Mouse (Mus musculus): ENCODE data around the gene Cmip. TPM values are rescaled to one million over a fixed set of nuclear protein-coding genes. Genes with fewer than 3 reads are reported as not detected.

Gene Cmip
- total RNA-seq, 2 experiments from 2014 or later: 32.2 to 34.5 TPM

DNA sequence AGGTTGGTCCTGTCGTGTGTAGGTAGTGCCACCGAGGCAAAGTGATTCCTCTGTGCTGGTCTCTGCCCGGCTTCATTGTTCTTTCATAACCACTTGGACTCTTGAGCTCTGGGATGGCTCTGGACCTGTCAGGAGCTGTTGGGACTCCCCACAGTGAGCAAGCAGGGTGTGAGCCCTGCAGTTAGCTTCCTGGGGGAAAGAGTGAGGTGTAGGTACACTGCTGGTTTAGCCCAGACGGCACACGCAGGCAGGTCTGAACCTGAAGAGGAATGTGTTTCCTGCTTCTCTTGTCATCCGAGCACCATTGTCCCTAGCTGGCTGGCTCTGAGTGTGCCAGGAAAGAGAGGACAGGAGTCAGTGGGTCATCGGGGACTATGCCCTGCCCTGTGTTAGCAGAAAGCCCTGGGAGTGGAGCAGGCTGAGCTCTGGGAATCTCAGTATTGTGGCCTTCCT, 70.5 kb downstream of the Cmip start:
- DNase-seq: no peak

DNA sequence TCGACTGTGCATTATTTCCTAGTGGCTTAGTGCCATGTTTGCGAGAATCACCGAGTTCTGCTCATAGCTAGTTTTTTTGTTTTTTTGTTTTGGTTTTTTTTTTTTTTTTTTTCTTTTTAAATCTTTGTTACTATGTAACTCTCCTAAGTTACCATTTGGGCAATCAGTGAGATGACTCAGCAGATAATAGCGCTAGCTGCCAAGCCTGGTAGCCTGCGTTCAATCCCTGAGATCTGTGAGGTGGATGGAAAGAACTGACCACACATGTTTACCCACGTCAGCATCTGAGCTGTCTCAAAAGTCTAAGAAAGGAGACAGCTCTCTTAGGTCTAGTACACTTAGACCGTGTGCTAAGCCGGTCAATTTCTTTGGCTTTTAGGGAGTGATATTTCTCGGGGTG, 71.9 kb downstream of the Cmip start:
- no peak for DNase-seq

DNA sequence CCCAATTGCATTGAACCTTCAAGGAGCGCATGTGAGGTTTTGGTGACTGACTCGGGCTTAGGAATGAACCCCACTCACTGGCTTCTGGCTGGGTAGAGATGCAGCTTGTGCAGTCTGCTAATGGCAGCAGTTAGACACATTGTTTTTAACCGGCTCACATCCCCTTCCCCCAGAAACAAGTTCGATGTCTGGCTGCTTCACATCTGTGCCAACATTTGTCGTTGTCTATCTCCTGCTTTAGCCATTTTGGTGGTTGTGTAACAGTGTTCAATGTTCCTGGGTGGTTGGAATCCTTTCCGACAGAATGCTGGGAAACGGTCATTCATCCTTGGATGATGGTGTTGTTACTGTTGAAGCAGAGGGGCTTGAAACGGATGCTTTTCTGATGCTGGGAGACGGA, 72.3 kb downstream of the Cmip start:
- DNase-seq: no peak

DNA sequence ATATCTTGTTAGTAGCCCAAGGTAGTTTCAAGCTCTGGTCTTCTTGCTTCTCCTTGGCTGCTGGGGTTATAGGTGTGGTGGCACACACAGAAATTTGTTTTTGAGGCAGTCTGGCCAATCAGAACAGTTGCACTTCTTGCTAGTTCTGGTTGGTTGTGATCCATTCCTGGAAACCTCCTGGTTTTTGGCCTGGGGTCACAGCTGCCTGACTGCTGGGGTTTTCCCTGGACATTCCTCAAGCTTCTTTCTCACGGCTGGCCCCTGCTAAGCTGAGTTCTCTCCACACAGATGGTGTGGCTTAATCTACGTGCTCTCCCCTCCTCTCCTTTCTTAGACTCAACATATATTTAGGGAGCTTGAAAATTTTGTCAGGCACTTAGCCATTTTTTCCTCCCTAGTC, 73.0 kb downstream of the Cmip start:
- no peak for DNase-seq

DNA sequence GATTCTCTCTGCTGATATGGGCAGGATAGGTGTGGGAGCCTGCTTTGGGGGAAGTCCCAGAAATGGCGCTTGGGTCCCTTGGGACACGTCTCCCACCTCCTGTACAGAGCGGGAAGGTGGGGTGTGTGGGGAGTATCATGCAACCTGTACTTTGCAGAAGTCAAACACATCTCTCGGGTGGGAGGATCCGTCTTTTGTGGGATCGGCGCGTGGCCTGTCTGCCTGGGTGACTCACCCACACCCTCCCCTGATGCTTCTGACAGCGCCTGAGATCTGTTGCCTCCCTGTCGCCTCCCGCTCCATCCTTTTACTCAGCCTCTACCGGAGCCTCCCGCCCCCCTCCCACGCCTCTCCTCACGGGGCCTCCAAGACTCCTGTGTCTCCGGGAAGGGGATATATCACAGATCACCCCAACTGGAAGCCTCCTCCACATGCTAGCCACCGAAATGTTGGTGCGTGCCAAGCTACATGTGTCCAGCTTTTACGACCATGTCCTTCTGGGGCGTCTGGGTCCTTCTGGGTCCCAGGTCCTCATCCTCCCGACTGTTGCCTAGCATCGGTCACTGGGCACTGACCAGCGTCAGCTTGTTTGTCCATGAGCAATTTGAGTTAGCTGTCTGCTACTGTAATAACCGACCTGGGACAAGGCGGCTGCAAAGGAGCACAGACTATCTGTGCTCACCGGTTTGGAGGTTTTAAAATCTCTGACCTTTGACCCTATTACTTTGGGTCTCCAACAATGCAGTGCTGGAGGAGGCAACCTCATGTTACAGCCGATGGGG, 75.6 kb downstream of the Cmip start:
- no peak for DNase-seq

DNA sequence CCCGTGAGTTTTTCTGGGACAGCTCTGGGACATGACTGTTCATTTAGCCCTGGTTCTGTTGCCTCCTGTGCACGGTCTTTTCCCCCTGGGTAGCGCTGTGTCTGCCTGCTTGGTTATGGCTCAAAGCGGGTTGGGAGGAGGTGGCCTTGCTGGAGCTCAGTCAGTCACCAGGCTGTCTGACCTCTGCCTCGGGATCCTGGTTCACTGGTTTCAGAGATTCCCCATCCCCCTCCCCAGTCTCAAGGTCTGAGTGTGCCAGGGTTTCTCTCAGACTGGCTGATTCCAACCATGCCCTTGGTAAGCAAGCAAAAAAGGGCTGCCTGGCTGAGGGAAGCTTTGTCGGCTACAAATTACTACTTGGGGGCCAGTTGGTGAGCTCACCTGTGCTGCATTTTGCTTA, 76.8 kb downstream of the Cmip start:
- no peak for DNase-seq

DNA sequence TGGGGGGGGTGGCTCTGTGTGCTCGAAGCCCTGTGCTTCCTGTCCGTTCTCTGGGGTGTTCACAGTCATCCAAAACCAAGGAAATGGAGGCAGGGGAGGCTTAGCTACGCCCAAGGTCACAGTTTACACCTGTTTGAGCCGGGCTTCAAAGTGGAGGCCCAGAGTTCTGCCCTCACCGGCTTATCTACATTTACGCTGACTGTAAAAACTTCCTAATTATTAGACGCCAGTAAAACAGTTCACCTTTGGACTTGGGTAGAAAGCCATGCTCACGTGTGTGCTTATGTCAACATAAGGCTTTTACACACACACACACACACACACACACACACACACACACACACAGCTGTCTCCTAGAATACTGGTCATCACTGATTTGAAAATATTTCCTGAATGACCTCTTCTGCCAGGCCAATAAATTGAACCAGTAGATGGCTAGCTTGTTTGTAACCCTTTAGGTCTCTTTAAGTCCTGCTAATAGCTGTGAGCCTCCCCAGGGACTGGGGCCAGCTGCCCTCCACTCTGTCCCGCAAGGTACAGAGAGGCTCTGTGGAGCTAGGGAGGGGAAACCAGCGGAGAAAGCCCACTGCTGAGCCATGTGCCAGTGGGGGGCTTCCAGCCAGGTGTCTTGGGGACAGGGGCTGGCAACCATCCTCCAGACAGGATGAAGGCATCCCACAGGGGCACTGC, 77.3 kb downstream of the Cmip start:
- no peak for DNase-seq

DNA sequence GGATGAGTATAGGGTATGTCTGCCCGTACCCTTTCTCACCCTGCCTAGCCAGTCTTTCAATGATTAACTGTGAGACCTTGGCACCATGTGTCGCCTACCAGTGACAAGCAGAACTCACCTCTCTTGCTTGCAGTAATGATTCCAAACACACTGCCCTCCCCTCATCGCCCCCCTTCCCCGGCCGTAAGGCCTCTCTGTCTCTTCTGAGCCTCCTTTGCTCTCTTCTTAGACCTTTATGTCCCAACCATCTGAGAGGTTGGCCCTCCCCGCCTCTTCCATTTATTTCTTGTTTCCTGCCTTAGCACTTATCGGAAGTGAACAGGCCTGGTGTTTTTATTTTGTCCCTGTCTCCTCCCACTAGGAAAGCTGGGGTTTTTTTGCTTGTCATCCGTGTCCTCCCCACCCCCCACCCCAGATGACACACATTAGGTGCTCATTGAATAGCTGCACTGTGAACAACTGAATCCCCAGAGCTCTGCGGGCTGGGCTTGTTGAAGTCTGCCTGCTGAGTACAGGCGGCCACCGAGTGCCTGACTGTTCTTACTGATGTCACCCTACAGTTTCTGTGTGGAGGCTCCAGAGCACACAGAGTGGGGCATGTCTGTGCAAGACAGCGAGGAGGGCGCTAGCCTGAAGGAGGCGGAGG, 78.0 kb downstream of the Cmip start:
- no peak for DNase-seq

DNA sequence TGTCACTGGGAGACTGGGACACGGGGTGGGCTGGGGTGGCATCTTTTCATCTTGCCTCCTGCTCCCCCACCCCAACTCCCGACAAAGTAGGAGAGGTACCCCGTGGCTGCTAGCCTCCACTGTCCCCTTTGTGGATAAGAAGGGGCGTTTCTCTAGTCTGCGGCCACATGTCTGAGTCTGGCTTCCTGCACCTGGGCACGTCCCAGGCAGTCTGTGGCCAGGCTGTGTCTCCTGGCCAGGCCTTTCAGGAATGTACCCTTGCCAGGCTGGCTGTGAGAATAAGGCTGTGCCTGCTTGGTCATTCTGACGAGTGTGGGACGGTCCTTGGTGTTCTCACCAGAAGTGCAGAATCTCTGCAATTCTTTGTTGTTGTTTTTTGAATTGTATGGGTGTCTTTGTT, 78.6 kb downstream of the Cmip start:
- DNase-seq: no peak

DNA sequence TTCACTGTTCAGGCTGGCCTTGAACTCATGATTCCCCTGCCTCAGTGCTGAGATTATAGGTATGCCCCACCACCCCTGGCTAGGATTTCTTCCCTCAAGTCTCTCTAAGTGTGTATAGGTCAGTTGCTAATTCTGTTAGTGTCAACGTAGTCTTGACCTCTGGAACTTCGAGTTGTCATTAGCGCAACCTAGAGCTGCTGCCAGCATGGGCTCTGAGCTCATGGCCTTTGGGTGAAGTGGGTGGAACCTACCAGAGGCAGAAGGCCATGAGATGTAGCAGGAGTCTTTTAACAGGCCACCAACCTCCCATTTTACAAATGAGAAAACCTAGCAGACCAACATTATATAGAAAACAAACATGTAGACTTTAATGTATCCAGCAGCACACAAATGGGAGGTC, 80.3 kb downstream of the Cmip start:
- no peak for DNase-seq

DNA sequence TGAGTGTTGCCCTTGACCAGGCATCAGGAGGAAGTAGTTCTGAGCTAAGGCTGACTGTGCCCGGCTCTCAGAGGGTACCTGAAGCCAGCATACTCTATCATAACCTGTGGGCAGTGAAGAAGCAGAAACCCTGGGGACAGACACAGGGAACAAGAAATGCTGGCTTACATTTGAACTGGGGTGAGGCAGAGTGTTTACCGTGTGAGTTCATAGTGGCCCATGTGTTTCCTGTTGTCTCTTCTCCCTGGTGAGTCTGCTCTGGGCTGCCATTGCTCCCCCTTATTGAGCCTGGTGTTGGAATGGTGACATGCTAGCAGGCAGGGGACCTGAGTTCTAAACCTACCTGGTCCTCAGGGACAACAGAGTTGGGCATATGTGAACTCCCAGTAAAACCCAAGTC, 81.8 kb downstream of the Cmip start:
- DNase-seq: no peak

DNA sequence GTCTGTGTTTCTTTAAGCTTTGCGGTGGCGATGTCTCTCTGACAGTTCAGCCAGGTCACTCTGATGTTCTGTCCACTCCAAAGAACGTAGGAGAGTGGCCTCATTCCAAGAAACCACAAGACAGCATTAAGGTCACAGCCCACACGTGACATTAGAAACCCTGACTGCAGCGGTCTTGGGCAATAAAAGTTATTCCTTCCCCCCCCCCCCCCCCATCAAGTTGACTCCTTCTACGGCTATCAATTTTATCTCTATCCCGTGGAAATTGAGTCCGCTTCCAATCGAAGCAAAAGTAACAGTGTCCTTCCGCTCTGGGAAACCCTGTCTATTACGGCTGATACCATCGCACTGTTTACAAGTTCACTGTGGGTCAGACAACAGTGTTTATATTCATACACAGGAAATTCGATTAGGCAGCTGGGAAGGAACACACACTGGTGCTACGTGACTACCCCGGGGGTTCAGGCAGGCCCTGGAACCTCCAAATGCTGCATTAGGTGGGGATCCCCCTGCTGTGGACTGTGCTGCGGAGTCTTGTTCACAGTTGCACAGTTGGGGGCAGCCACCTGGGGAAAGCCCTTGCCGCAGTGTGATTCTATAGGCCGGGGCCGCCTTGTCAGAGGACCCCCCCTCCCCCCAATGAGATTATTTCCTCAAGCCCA, 82.6 kb downstream of the Cmip start:
- no peak for DNase-seq

DNA sequence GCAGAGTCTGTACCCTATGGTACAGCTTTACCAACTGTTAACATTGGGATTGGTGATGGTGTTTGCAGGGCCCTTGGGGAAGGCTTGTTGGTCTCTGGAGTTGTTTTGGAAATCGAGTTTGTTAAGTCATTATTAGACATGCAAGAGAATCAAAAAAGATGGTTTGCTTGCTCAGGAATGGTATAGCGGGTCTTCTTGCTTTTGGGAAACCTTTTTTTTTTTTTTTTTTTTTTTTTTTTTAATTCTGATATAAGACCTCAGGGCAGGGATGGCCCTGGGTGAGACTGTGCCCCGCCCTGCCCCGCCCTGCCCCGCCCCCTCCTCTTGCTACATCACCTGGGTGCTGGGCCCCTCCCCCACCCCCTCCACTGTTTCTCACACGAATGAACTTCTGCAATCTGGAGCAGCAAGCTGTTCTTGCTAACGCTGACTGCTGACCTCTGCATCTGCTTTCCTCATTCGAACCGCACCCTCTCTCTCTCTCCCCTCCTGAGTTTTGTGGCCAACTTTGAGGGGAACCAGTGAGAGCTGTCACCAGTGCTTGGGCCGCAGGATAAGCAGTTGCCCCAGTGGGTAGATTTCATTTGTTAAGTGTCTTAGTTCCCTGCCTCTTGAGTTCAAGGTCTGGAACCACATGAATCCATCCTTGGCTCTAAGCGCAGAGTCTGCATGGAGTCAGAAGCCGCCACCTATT, 83.2 kb downstream of the Cmip start:
- no peak for DNase-seq

DNA sequence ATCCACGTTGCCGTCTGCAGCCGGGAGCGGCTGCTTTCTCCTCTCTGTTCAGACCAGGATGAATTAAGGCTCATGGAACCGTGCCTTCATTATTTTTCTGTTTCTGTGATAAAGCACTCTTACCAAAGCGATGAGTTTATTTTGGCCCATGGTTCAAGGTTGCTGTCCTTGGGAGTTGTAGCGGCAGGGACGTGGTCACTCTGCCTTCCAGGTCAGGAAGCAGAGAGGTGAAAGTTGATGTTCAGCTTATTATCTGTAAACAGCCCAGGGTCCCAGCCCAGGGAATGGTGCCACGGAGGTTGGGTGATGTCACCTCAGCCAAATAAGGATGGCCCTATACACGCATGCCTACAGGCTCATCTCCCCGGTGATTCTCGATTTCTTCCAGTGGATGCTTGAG, 83.9 kb downstream of the Cmip start:
- DNase-seq: no peak

DNA sequence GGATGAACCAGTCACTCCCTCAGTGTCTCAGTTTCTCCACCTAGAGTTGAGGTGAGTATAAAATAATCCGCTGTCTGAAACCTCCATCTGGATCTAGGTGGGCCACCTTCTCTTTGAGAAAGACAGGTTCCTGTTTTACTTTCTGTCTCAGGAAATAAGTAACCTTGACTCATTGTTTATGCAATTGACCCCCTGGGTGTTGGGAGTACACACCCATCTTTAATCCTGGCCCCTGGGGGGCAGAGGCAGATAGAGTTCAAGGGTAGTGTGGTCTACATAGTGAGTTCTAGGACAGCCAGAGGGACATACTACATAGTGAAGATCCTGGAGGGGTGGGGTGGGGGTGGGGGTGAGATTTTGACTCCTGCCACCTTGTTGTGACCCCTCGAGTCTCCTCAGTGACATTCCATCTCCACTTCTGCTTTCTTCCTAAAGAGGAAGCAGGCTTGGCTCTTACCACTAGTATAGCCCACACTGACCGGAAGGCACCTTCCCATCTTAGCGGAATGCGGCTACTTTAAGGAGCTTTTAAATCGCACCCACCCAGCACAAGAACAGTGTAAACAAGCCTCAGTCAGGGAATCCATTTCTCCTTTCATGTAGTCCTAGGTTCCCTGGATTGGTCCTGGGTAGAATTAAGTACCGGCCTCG, 86.0 kb downstream of the Cmip start:
- no peak for DNase-seq

DNA sequence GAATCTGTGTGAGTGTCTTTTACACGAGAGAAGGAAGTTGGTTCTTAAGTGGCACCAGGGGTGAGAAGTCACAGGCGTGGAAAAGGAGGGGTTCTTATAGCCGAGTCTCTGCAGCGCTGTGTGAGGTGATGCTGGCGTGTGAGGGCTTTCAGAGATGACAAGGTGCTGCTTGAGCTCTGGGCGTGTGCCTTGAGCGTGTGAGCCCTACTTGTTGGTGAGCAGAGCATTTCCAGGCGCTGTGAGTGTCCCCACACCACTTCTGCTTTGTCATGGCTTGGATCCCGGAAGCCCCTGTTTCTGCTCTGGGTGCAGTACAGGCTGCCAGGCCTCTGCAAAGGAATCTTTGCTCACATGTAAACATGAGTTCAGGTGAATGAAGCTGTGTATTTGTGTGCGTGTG, 86.6 kb downstream of the Cmip start:
- no peak for DNase-seq

DNA sequence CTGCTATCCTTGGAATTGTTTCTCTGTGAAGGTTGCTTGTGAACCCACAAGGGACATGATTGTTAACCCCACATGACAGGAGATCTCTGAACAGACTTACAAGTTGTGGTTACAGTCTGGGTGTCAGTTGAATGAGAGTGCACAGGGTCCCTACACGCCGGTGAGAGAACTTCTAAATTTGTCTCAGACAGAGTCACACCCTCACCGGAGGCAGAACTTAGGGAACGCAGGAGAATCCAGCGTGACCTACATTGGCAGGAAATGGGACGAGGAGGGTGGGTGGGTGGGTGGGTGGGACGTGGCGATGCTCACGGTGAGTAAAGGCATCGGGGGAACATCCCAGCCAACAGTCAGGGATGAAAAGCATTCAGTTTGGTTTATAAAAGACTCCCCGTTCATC, 88.0 kb downstream of the Cmip start:
- no peak for DNase-seq

DNA sequence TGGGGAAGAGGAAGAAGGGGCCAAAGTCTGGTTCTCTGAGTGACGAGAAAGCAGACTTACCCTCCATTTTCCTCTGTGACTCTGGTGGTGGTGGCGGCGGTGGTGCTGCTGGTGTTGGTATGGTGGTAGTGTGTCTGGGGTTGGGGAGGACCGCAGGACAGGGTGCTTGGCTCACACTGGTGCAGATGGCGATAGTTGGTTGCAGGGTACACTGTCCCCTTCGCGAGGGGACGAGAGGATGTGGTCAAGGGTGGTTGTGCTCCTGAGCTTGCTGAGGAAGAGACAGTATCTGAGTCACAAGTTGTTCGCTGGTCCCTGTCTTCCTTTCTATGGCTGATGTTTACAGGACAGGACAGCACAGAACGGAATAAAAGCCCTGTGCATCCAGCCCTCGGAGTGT, 88.5 kb downstream of the Cmip start:
- no peak for DNase-seq

DNA sequence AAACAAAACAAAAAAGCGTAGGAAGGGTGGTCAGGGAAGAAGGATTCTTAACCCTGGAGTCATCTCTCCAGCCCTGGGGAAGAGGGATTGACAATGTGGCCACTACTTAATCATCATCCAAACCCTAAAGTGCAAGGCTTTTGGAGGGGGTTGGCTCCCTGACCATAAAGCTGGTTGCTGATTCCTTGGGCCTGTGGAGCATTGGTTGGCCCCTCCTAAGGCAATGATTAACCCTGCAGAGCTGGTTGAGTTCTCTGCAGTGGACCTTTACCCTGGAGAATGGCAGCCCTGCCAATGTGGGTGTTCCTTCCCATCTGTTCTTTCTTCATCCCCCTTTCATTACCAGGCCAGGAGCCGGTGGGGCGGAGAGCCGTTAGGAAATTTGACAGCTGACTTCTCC, 90.7 kb downstream of the Cmip start:
- DNase-seq: no peak

DNA sequence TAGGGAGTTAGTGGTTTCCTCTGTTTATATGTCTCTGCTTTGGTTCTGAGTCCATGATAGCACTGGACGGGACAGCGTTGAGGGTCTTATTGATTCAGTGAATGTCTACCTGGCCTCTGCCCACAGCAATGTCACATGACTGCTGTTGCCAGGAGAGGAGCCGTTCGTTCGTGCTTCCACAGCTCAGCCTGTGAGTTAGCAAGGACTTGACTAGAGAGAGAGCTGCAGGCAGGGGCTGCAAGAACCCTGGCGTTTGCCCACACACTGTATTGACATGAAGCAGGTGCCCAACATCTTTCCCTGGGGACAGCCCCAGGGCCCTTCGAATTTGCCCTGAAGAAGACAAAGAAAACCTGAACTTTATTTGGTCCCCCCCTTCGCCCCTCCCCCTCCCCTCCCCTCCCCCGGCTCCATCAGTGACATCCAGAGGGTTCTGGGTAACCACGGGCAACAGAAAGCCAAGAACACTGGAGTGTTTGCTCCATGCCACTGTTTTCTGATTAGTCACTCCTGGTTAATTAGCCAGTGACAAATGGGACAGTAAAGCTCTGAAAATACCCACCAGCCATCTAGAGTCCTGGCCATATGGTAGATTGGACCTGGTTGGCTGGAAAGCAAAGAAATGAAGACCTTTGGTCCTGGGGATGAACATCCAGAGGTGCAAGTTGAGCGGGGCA, 92.0 kb downstream of the Cmip start:
- no peak for DNase-seq

DNA sequence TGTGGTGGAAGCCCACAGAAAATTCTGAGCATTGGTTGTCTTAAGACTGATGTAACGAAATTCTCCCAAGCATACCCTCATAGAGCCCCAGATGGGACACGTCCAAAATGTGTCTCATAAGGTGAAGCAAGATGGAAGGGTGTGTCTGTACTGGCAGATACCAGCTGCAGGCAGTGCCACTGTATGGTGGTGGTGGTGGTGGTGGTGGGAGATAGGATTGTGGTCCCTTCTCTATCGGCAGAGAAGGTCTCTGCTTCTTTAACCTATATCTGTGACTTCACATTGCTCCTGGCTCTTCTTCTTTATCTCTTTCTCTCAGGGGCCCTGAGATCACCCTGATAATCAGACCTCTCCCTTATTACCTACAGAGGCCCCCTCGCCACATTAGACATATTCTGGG, 92.7 kb downstream of the Cmip start:
- DNase-seq: no peak

DNA sequence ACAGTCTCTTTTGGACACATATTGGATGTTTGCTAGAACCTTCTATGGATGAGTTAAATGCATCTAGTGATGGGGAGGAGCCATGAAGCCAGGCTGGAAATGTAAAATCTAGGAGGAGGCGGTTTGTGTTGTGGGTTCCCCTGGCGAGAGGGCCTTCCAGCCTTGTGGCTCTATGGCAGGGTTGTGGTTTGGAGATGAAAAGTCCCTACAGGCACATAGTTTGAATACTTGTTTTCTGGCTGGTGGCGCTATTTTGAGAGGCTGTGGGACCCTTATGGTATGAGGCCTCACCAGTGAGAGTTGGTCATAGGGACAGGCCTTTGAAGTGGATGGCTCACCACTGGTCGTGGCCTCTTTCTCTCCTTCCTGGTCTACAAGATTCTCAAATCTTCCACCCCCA, 95.2 kb downstream of the Cmip start:
- no peak for DNase-seq

Data from heart, postnatal 4 days (tissue).